Mouse (Mus musculus): ENCODE data around the gene Rbm25. TPM values are rescaled to one million over a fixed set of nuclear protein-coding genes. Genes with fewer than 3 reads are reported as not detected.
"Not testable (repeated sequence)": the region's sequence is repeated elsewhere in the genome, so short reads cannot be mapped to it uniquely, and the experiment has no call there.

Gene Rbm25
- total RNA-seq (2022): 100 to 1,000 TPM; 122 to 143 (median 133) TPM

- not testable (repeated sequence) for DNase-seq (ENCODE audit: low spot score in 2 of 2)
Observed at GRCm38 (mm10) chr12:83630936-83631335, at the start of gene Rbm25. Gene Rbm25, plus strand, starts transcription at chr12:83631236.

- DNase-seq (ENCODE audit: low spot score in 2 of 2): no peak
Observed at GRCm38 (mm10) chr12:83582106-83582505, 48.9 kb upstream of the Rbm25 start.

- DNase-seq (ENCODE audit: low spot score in 2 of 2): no peak
Observed at GRCm38 (mm10) chr12:83582747-83583146, 48.3 kb upstream of the Rbm25 start.

- DNase-seq (ENCODE audit: low spot score in 2 of 2): no peak
Observed at GRCm38 (mm10) chr12:83586628-83587027, 44.4 kb upstream of the Rbm25 start.

GRCm38 (mm10) chr12:83591754-83592501 lies 39.1 kb upstream of the Rbm25 start:
- no peak for DNase-seq (ENCODE audit: low spot score in 2 of 2)

- no peak for DNase-seq (ENCODE audit: low spot score in 2 of 2)
Observed at GRCm38 (mm10) chr12:83594454-83595040, 36.5 kb upstream of the Rbm25 start.

GRCm38 (mm10) chr12:83596191-83596954 lies 34.7 kb upstream of the Rbm25 start:
- DNase-seq (ENCODE audit: low spot score in 2 of 2): no peak

- DNase-seq (ENCODE audit: low spot score in 2 of 2): peak; percentile 94 to 96
Observed at GRCm38 (mm10) chr12:83597025-83597501, 34.0 kb upstream of the Rbm25 start, which contains the start of gene Zfyve1. Gene Zfyve1, minus strand, starts transcription at chr12:83597222.

- DNase-seq (ENCODE audit: low spot score in 2 of 2): no peak
Observed at GRCm38 (mm10) chr12:83597881-83598280, 33.2 kb upstream of the Rbm25 start.

GRCm38 (mm10) chr12:83602285-83602684 lies 28.8 kb upstream of the Rbm25 start:
- DNase-seq (ENCODE audit: low spot score in 2 of 2): no peak

- not testable (repeated sequence) for DNase-seq (ENCODE audit: low spot score in 2 of 2)
Observed at GRCm38 (mm10) chr12:83606411-83606810, 24.6 kb upstream of the Rbm25 start.

GRCm38 (mm10) chr12:83617261-83617660 lies 13.8 kb upstream of the Rbm25 start:
- DNase-seq (ENCODE audit: low spot score in 2 of 2): no peak

GRCm38 (mm10) chr12:83618981-83619380 lies 12.1 kb upstream of the Rbm25 start:
- no peak for DNase-seq (ENCODE audit: low spot score in 2 of 2)

- not testable (repeated sequence) for DNase-seq (ENCODE audit: low spot score in 2 of 2)
Observed at GRCm38 (mm10) chr12:83620694-83621093, 10.3 kb upstream of the Rbm25 start.

- no peak for DNase-seq (ENCODE audit: low spot score in 2 of 2)
Observed at GRCm38 (mm10) chr12:83622031-83622755, 8.8 kb upstream of the Rbm25 start.

- DNase-seq (ENCODE audit: low spot score in 2 of 2): no peak
Observed at GRCm38 (mm10) chr12:83624321-83624720, 6.7 kb upstream of the Rbm25 start.

- peak; percentile 97 for DNase-seq (ENCODE audit: low spot score in 2 of 2)
Observed at GRCm38 (mm10) chr12:83631743-83632679, 975 bp downstream of the Rbm25 start.

- DNase-seq (ENCODE audit: low spot score in 2 of 2): peak; percentile 30 to 37
Observed at GRCm38 (mm10) chr12:83632680-83633025, 1.6 kb downstream of the Rbm25 start.

GRCm38 (mm10) chr12:83633807-83634206 lies 2.8 kb downstream of the Rbm25 start:
- DNase-seq (ENCODE audit: low spot score in 2 of 2): no peak

GRCm38 (mm10) chr12:83641233-83641632 lies 10.2 kb downstream of the Rbm25 start:
- DNase-seq (ENCODE audit: low spot score in 2 of 2): no peak

Data from layer of hippocampus, adult 8-10 months (tissue).